Mouse (Mus musculus) spleen, adult 2 months (tissue): ENCODE results near the gene Srgap1.

ENCODE experiments used
- CTCF ChIP-seq: fragments of 200-500 bp; IDR thresholded peaks from 2 replicates; pipeline ENCODE4 v1.5.1; 2011; ENCODE audit warnings: mild to moderate bottlenecking, inconsistent platforms; ENCODE audit not compliant: insufficient read depth, insufficient read length, insufficient replicate concordance; ENCODE audit errors: extremely low read depth
- POLR2A ChIP-seq: fragments of 200-500 bp; IDR thresholded peaks from 2 replicates; pipeline ENCODE4 v1.6.1; 2011; ENCODE audit warnings: low read depth, low read length, inconsistent platforms

DNA sequence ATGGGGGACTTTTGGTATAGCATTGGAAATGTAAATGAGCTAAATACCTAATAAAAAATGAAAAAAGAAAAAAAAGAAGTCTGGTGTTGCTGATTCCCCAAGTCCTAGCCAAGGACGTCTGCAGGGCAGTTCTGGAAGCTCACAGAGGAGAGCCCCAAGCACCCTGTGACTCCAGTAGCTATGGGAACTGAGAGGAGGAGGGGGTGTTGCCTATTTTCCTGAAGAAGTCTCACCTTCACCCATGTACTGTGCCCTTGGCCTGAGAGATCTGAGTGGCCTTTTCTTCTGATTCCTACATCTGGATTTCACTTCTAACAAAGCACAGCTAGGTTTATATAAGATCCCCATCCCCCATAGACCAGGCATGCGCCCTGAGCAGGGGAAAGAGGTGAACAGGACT is 186.2 kb downstream of the Srgap1 start:
- TF ChIP-seq POLR2A (no peak), CTCF (no peak)
